In genomic region chrX:142967067-142967466, GRCm38 (mm10) we compare ENCODE assay signal across 8 mouse cellular contexts. TPM values are rescaled to one million over a fixed set of nuclear protein-coding genes. Genes with fewer than 3 reads are reported as not detected.
A peak's percentile ranks its signal among the peaks of the same experiment; 100 is the strongest.
DNase-seq lines count a peak whose midpoint lies in the region; ATAC-seq and TF ChIP-seq lines count a peak whose summit lies in the region.

No protein-coding gene starts in this region.

- peaks cover 11% of the 10 kb centered on the region for H3K27me3 ChIP-seq in heart, embryonic 10.5 days (ENCODE audit: insufficient read depth, poor library complexity, severe bottlenecking)
- H3K27me3 ChIP-seq in E14TG2a.4 (ENCODE audit: insufficient read depth, low read length): no peaks in the 10 kb centered on the region
- no peaks in the 10 kb centered on the region for H3K27me3 ChIP-seq in forebrain, embryonic 14.5 days (replicated peaks; ENCODE audit: control insufficient read depth, insufficient read depth, low read length)
- H3K27me3 ChIP-seq in limb, embryonic 12.5 days: peaks cover 29% of the 10 kb centered on the region
- H3K27me3 ChIP-seq in neural tube, embryonic 12.5 days (replicated peaks): 0 out of 2 replicates have a peak, but pooled peaks cover 6% of the 10 kb centered on the region

- no peaks in the 10 kb centered on the region; the same call in 1 of the 2 replicates for H3K4me1 ChIP-seq in heart, embryonic 10.5 days
- no peaks in the 10 kb centered on the region; the same call in 1 of the 2 replicates for H3K4me1 ChIP-seq in E14TG2a.4 (replicated peaks; ENCODE audit: low read depth, low read length)
- no peaks in the 10 kb centered on the region for H3K4me1 ChIP-seq in forebrain, embryonic 14.5 days (ENCODE audit: control insufficient read depth, insufficient read depth, low read length)
- no peaks in the 10 kb centered on the region for H3K4me1 ChIP-seq in limb, embryonic 12.5 days (replicated peaks)
- no peaks in the 10 kb centered on the region for H3K4me1 ChIP-seq in neural tube, embryonic 12.5 days

- no peaks in the 10 kb centered on the region for H3K36me3 ChIP-seq in heart, embryonic 10.5 days
- no peaks in the 10 kb centered on the region for H3K36me3 ChIP-seq in E14TG2a.4 (ENCODE audit: insufficient read depth, low read length)
- H3K36me3 ChIP-seq in forebrain, embryonic 14.5 days (ENCODE audit: control insufficient read depth, insufficient read depth, low read length): no peaks in the 10 kb centered on the region
- H3K36me3 ChIP-seq in limb, embryonic 12.5 days: no peaks in the 10 kb centered on the region
- H3K36me3 ChIP-seq in neural tube, embryonic 12.5 days: no peaks in the 10 kb centered on the region

- H3K4me3 ChIP-seq in heart, embryonic 10.5 days: peak overlapping the region; percentile 73
- H3K4me3 ChIP-seq in E14TG2a.4 (replicated peaks; ENCODE audit: low read length): peak overlapping the region; percentile 48; the same call in 1 of the 2 replicates
- peak overlapping the region; percentile 55 for H3K4me3 ChIP-seq in forebrain, embryonic 14.5 days (ENCODE audit: low read depth, low read length)
- H3K4me3 ChIP-seq in limb, embryonic 12.5 days (replicated peaks): peak overlapping the region; percentile 65
- H3K4me3 ChIP-seq in neural tube, embryonic 12.5 days: peak overlapping the region; percentile 57

- no peak for TF ChIP-seq CTCF in E14TG2a.4 (conservative IDR thresholded peaks at IDR 0.05; ENCODE audit: low read length)

- no peak; the same call in 1 of the 2 replicates for ATAC-seq in forebrain, embryonic 14.5 days
- no peak for ATAC-seq in limb, embryonic 12.5 days (ENCODE audit: insufficient number of reproducible peaks, insufficient read depth, low FRiP score, low TSS enrichment, low read depth)
- no peak for ATAC-seq in neural tube, embryonic 12.5 days (ENCODE audit: low FRiP score, low read depth)

- peak overlapping the region; percentile 75; the same call in 1 of the 2 replicates for H3K9ac ChIP-seq in forebrain, embryonic 14.5 days (ENCODE audit: low read length)
- H3K9ac ChIP-seq in limb, embryonic 12.5 days (replicated peaks): no peak overlapping the region
- H3K9ac ChIP-seq in neural tube, embryonic 12.5 days: no peak overlapping the region

- no peaks in the 10 kb centered on the region for H3K9me3 ChIP-seq in heart, embryonic 10.5 days
- no peaks in the 10 kb centered on the region for H3K9me3 ChIP-seq in E14TG2a.4 (ENCODE audit: low read length)
- no peaks in the 10 kb centered on the region for H3K9me3 ChIP-seq in forebrain, embryonic 14.5 days (replicated peaks; ENCODE audit: control insufficient read depth, low read length)
- H3K9me3 ChIP-seq in limb, embryonic 12.5 days: no peaks in the 10 kb centered on the region
- no peaks in the 10 kb centered on the region for H3K9me3 ChIP-seq in neural tube, embryonic 12.5 days

- 39% methylated on average over 7 of the region's 7 CpGs for WGBS in heart, embryonic 10.5 days
- WGBS in forebrain, embryonic 14.5 days: 47% methylated on average over 7 of the region's 7 CpGs
- 49% methylated on average over 7 of the region's 7 CpGs for WGBS in limb, embryonic 12.5 days
- 41% methylated on average over 7 of the region's 7 CpGs for WGBS in neural tube, embryonic 12.5 days

- DNase-seq in heart, embryonic 10.5 days (ENCODE audit: low spot score): no peak
- no peak for DNase-seq in heart, adult 8-10 months (ENCODE audit: low spot score)
- DNase-seq in forebrain, embryonic 14.5 days (ENCODE audit: low spot score): no peak
- DNase-seq in adrenal gland, postnatal 25 days: no peak
- no peak for DNase-seq in ovary, postnatal 36 days (ENCODE audit: low spot score)

- peak overlapping the region; percentile 59 for H3K27ac ChIP-seq in heart, embryonic 10.5 days
- H3K27ac ChIP-seq in forebrain, embryonic 14.5 days (ENCODE audit: low read depth, low read length): no peak overlapping the region
- no peak overlapping the region for H3K27ac ChIP-seq in limb, embryonic 12.5 days
- H3K27ac ChIP-seq in neural tube, embryonic 12.5 days: no peak overlapping the region

- peak overlapping the region; percentile 45 for H3K4me2 ChIP-seq in forebrain, embryonic 14.5 days (ENCODE audit: low read length)
- H3K4me2 ChIP-seq in limb, embryonic 12.5 days: peak overlapping the region; percentile 48
- H3K4me2 ChIP-seq in neural tube, embryonic 12.5 days (replicated peaks): peak overlapping the region; percentile 50

RNA-seq across cellular contexts. Expression of gene Ammecr1, which starts 0.5 kb away (rescaled TPM):
- polyA plus RNA-seq in heart, embryonic 10.5 days (2016; fragmentation: Nextera tagmentation; extraction: Ambion mirVana): 15.8 and 19.4 TPM in 2 replicates
- total RNA-seq in heart, adult 8-10 months (2022): 10 to 100 TPM; 10.3 to 12.2 (median 11.4) TPM
- 4.0 and 5.3 TPM in 2 replicates for polyA plus RNA-seq in forebrain, embryonic 14.5 days (2014; fragmentation: Nextera tagmentation; extraction: Ambion mirVana)
- 16.5 and 17.0 TPM in 2 replicates for polyA plus RNA-seq in limb, embryonic 12.5 days (2016; fragmentation: Nextera tagmentation; extraction: Ambion mirVana)
- polyA plus RNA-seq in neural tube, embryonic 12.5 days (2016; fragmentation: Nextera tagmentation; extraction: Ambion mirVana): 8.7 and 8.9 TPM in 2 replicates
- 10.7 and 12.0 TPM in 2 replicates for total RNA-seq in adrenal gland, postnatal 25 days (2021)
